Mouse (Mus musculus): Measurements from ENCODE around the gene Plekho2. TPM values are rescaled to one million over a fixed set of nuclear protein-coding genes. Genes with fewer than 3 reads are reported as not detected.

Plekho2 gene
- polyA plus RNA-seq, 1 experiment, result 15.3 TPM

GRCm38 (mm10) chr9:65587573-65588358, 7.9 kb upstream of the Plekho2 start:
- H3K4me3 ChIP-seq (ENCODE audit: insufficient read depth, low read length), result peak overlapping the region; percentile 29
- H3K4me1 ChIP-seq (ENCODE audit: control insufficient read depth, insufficient read depth, low read length), result no peaks in the 10 kb centered on the region
- H3K27ac ChIP-seq (ENCODE audit: insufficient read depth, low read length), result no peak overlapping the region
- TF ChIP-seq CTCF (IDR thresholded peaks at IDR 0.05; ENCODE audit: extremely low read depth, insufficient read depth, low read length) (no peak), POLR2A (IDR thresholded peaks at IDR 0.05; ENCODE audit: extremely low read depth, insufficient read depth, low read length) (no peak)

- Histone ChIP-seq H3K27ac (ENCODE audit: insufficient read depth, low read length) (no peak overlapping the region), H3K4me3 (ENCODE audit: insufficient read depth, low read length) (peak overlapping the region; percentile 29), H3K4me1 (ENCODE audit: control insufficient read depth, insufficient read depth, low read length) (no peaks in the 10 kb centered on the region)
- TF ChIP-seq CTCF (IDR thresholded peaks at IDR 0.05; ENCODE audit: extremely low read depth, insufficient read depth, low read length), result no peak
- no peak for TF ChIP-seq POLR2A (IDR thresholded peaks at IDR 0.05; ENCODE audit: extremely low read depth, insufficient read depth, low read length)
Measured at GRCm38 (mm10) chr9:65587270-65587572, 7.4 kb upstream of the Plekho2 start.

- no peaks in the 10 kb centered on the region for H3K4me1 ChIP-seq (ENCODE audit: control insufficient read depth, insufficient read depth, low read length)
- peak within 1 kb of the TSS; percentile 29 for H3K4me3 ChIP-seq (ENCODE audit: insufficient read depth, low read length)
- TF ChIP-seq POLR2A (IDR thresholded peaks at IDR 0.05; ENCODE audit: extremely low read depth, insufficient read depth, low read length) (no peak), CTCF (IDR thresholded peaks at IDR 0.05; ENCODE audit: extremely low read depth, insufficient read depth, low read length) (no peak)
- H3K27ac ChIP-seq (ENCODE audit: insufficient read depth, low read length), result no peak within 1 kb of the TSS
Measured at GRCm38 (mm10) chr9:65586406-65587269, 6.8 kb upstream of the Plekho2 start, which contains the start of gene Pif1. Gene Pif1 (plus strand): TSS chr9:65587160.

GRCm38 (mm10) chr9:65583045-65583444, 3.2 kb upstream of the Plekho2 start:
- Histone ChIP-seq H3K4me3 (ENCODE audit: insufficient read depth, low read length) (no peak overlapping the region), H3K4me1 (ENCODE audit: control insufficient read depth, insufficient read depth, low read length) (no peaks in the 10 kb centered on the region), H3K27ac (ENCODE audit: insufficient read depth, low read length) (no peak overlapping the region)
- TF ChIP-seq POLR2A (IDR thresholded peaks at IDR 0.05; ENCODE audit: extremely low read depth, insufficient read depth, low read length) (no peak), CTCF (IDR thresholded peaks at IDR 0.05; ENCODE audit: extremely low read depth, insufficient read depth, low read length) (no peak)

GRCm38 (mm10) chr9:65580401-65581256, 789 bp upstream of the Plekho2 start:
- Histone ChIP-seq H3K4me1 (ENCODE audit: control insufficient read depth, insufficient read depth, low read length) (no peaks in the 10 kb centered on the region), H3K27ac (ENCODE audit: insufficient read depth, low read length) (peak overlapping the region; percentile 4; the same call in 1 of the 2 replicates), H3K4me3 (ENCODE audit: insufficient read depth, low read length) (peak overlapping the region; percentile 42)
- TF ChIP-seq POLR2A (IDR thresholded peaks at IDR 0.05; ENCODE audit: extremely low read depth, insufficient read depth, low read length) (no peak), CTCF (IDR thresholded peaks at IDR 0.05; ENCODE audit: extremely low read depth, insufficient read depth, low read length) (peak; percentile 95)

GRCm38 (mm10) chr9:65578801-65579249, 1.0 kb downstream of the Plekho2 start:
- TF ChIP-seq CTCF (IDR thresholded peaks at IDR 0.05; ENCODE audit: extremely low read depth, insufficient read depth, low read length) (no peak), POLR2A (IDR thresholded peaks at IDR 0.05; ENCODE audit: extremely low read depth, insufficient read depth, low read length) (no peak)
- Histone ChIP-seq H3K4me1 (ENCODE audit: control insufficient read depth, insufficient read depth, low read length) (no peaks in the 10 kb centered on the region), H3K27ac (ENCODE audit: insufficient read depth, low read length) (no peak overlapping the region), H3K4me3 (ENCODE audit: insufficient read depth, low read length) (peak overlapping the region; percentile 42)

- Histone ChIP-seq H3K4me3 (ENCODE audit: insufficient read depth, low read length) (0 out of 2 replicates have a peak overlapping the region, but pooled peaks have one; percentile 42), H3K27ac (ENCODE audit: insufficient read depth, low read length) (0 out of 2 replicates have a peak overlapping the region, but pooled peaks have one; percentile 32), H3K4me1 (ENCODE audit: control insufficient read depth, insufficient read depth, low read length) (no peaks in the 10 kb centered on the region)
- TF ChIP-seq CTCF (IDR thresholded peaks at IDR 0.05; ENCODE audit: extremely low read depth, insufficient read depth, low read length) (no peak), POLR2A (IDR thresholded peaks at IDR 0.05; ENCODE audit: extremely low read depth, insufficient read depth, low read length) (no peak)
Measured at GRCm38 (mm10) chr9:65577511-65578196, 2.2 kb downstream of the Plekho2 start.

GRCm38 (mm10) chr9:65576861-65577510, 2.9 kb downstream of the Plekho2 start:
- H3K27ac ChIP-seq (ENCODE audit: insufficient read depth, low read length), result 0 out of 2 replicates have a peak overlapping the region, but pooled peaks have one; percentile 32

More at GRCm38 (mm10) chr9:65576861-65577510, 2.9 kb downstream of the Plekho2 start:
- no peak overlapping the region for H3K4me3 ChIP-seq (ENCODE audit: insufficient read depth, low read length)
- H3K4me1 ChIP-seq (ENCODE audit: control insufficient read depth, insufficient read depth, low read length), result no peaks in the 10 kb centered on the region
- TF ChIP-seq POLR2A (IDR thresholded peaks at IDR 0.05; ENCODE audit: extremely low read depth, insufficient read depth, low read length), result no peak
- no peak for TF ChIP-seq CTCF (IDR thresholded peaks at IDR 0.05; ENCODE audit: extremely low read depth, insufficient read depth, low read length)
